Mouse (Mus musculus): ENCODE results near the gene Ppp1r9a. TPM values are rescaled to one million over a fixed set of nuclear protein-coding genes. Genes with fewer than 3 reads are reported as not detected.

Ppp1r9a gene
- polyA plus RNA-seq, 1 experiment from 2014 or later = 40.1 TPM

- ATAC-seq = peak; percentile 99
- Histone ChIP-seq H3K9me3 (ENCODE audit: control insufficient read depth, low read length) (no peaks in the 10 kb centered on the region), H3K27me3 (replicated peaks; ENCODE audit: control insufficient read depth, insufficient read depth, low read length) (no peaks in the 10 kb centered on the region), H3K4me2 (ENCODE audit: low read length) (peak overlapping the region; percentile 61), H3K27ac (ENCODE audit: low read depth, low read length) (peak overlapping the region; percentile 72), H3K36me3 (ENCODE audit: control insufficient read depth, insufficient read depth, low read length) (no peaks in the 10 kb centered on the region), H3K4me3 (ENCODE audit: low read length) (peak overlapping the region; percentile 45), H3K9ac (ENCODE audit: low read depth, low read length) (peak overlapping the region; percentile 56), H3K4me1 (ENCODE audit: control insufficient read depth, insufficient read depth, low read depth, low read length) (peaks cover 4% of the 10 kb centered on the region; the same call in 1 of the 2 replicates)
- WGBS = 4% methylated on average over 18 of the region's 18 CpGs
Measured at GRCm38 (mm10) chr6:5109925-5110714, 207.4 kb downstream of the Ppp1r9a start.

- 31% methylated on average over 3 of the region's 3 CpGs for WGBS
- no peaks in the 10 kb centered on the region for H3K36me3 ChIP-seq (ENCODE audit: control insufficient read depth, insufficient read depth, low read length)
- H3K27me3 ChIP-seq (replicated peaks; ENCODE audit: control insufficient read depth, insufficient read depth, low read length) = no peaks in the 10 kb centered on the region
- H3K27ac ChIP-seq (ENCODE audit: low read depth, low read length) = no peak overlapping the region
- ATAC-seq = no peak
- H3K9ac ChIP-seq (ENCODE audit: low read depth, low read length) = no peak overlapping the region
- no peak overlapping the region for H3K4me3 ChIP-seq (ENCODE audit: low read length)
- peaks cover 4% of the 10 kb centered on the region; the same call in 1 of the 2 replicates for H3K4me1 ChIP-seq (ENCODE audit: control insufficient read depth, insufficient read depth, low read depth, low read length)
- no peak overlapping the region for H3K4me2 ChIP-seq (ENCODE audit: low read length)
- H3K9me3 ChIP-seq (ENCODE audit: control insufficient read depth, low read length) = no peaks in the 10 kb centered on the region
Measured at GRCm38 (mm10) chr6:5110715-5111048, 208.0 kb downstream of the Ppp1r9a start.

DNA sequence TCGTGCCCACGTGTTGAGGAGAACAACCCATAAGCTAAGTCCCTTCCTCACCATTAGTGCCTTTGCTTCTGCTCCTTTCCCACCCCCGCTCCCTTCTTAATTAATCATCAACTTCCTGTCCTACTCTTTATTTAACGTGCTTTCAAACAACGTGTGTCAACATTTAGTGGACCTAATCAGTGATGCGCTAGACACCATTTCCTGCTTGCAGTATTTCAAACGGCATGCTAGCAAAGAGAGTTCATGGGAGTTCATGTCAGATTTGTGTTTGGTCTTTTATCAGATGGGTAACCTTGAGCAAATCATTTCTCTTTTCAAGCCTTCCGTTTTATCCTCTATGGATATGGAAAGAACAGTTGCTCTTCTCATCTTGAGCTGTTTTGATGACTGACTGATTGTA, 210.4 kb downstream of the Ppp1r9a start:
- no peak overlapping the region for H3K9ac ChIP-seq (ENCODE audit: low read depth, low read length)
- 56% methylated on average over 8 of the region's 8 CpGs for WGBS

GRCm38 (mm10) chr6:5113734-5114133, 211.0 kb downstream of the Ppp1r9a start:
- ATAC-seq = no peak
- WGBS = 57% methylated on average over 5 of the region's 5 CpGs
- no peaks in the 10 kb centered on the region for H3K9me3 ChIP-seq (ENCODE audit: control insufficient read depth, low read length)
- H3K4me1 ChIP-seq (ENCODE audit: control insufficient read depth, insufficient read depth, low read depth, low read length) = peaks cover 4% of the 10 kb centered on the region; the same call in 1 of the 2 replicates
- no peaks in the 10 kb centered on the region for H3K27me3 ChIP-seq (replicated peaks; ENCODE audit: control insufficient read depth, insufficient read depth, low read length)
- H3K4me3 ChIP-seq (ENCODE audit: low read length) = no peak overlapping the region
- H3K4me2 ChIP-seq (ENCODE audit: low read length) = no peak overlapping the region
- no peak overlapping the region for H3K27ac ChIP-seq (ENCODE audit: low read depth, low read length)
- no peak overlapping the region for H3K9ac ChIP-seq (ENCODE audit: low read depth, low read length)
- no peaks in the 10 kb centered on the region for H3K36me3 ChIP-seq (ENCODE audit: control insufficient read depth, insufficient read depth, low read length)

More for the DNA sequence above, 210.4 kb downstream of the Ppp1r9a start:
- ATAC-seq = no peak
- Histone ChIP-seq H3K9me3 (ENCODE audit: control insufficient read depth, low read length) (no peaks in the 10 kb centered on the region), H3K4me3 (ENCODE audit: low read length) (no peak overlapping the region), H3K4me2 (ENCODE audit: low read length) (no peak overlapping the region), H3K27me3 (replicated peaks; ENCODE audit: control insufficient read depth, insufficient read depth, low read length) (no peaks in the 10 kb centered on the region), H3K36me3 (ENCODE audit: control insufficient read depth, insufficient read depth, low read length) (no peaks in the 10 kb centered on the region), H3K27ac (ENCODE audit: low read depth, low read length) (no peak overlapping the region), H3K4me1 (ENCODE audit: control insufficient read depth, insufficient read depth, low read depth, low read length) (peaks cover 4% of the 10 kb centered on the region; the same call in 1 of the 2 replicates)

- Histone ChIP-seq H3K4me3 (ENCODE audit: low read length) (no peak overlapping the region), H3K4me1 (ENCODE audit: control insufficient read depth, insufficient read depth, low read depth, low read length) (0 out of 2 replicates have a peak, but pooled peaks cover under 1% of the 10 kb centered on the region), H3K27ac (ENCODE audit: low read depth, low read length) (no peak overlapping the region), H3K27me3 (replicated peaks; ENCODE audit: control insufficient read depth, insufficient read depth, low read length) (no peaks in the 10 kb centered on the region), H3K36me3 (ENCODE audit: control insufficient read depth, insufficient read depth, low read length) (no peaks in the 10 kb centered on the region), H3K9me3 (ENCODE audit: control insufficient read depth, low read length) (no peaks in the 10 kb centered on the region), H3K4me2 (ENCODE audit: low read length) (no peak overlapping the region), H3K9ac (ENCODE audit: low read depth, low read length) (no peak overlapping the region)
- 89% methylated on average over 7 of the region's 7 CpGs for WGBS
- no peak for ATAC-seq
Measured at GRCm38 (mm10) chr6:5114857-5115256, 212.1 kb downstream of the Ppp1r9a start.

GRCm38 (mm10) chr6:5119181-5119910, 216.6 kb downstream of the Ppp1r9a start:
- 86% methylated on average over 15 of the region's 15 CpGs for WGBS

DNA sequence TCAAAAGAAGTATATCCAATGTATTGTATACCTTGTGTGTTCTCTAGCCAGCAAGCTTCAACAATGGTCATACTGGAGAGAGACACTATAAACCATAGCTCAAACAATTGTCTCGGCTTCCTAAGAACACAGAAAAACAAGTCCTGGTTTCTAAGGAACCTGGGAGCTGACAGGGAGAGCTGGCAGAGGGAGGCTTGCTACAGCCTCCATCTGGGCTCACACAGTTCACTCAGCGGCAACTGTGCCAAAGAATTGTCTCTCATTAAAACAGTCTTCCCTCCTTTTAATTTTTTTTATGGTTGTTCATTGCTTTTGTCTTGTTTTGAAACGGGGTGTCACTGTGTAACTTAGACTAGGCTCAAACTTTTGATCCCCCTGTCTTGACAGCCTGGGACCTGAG, 217.5 kb downstream of the Ppp1r9a start:
- no peak for ATAC-seq
- Histone ChIP-seq H3K9ac (ENCODE audit: low read depth, low read length) (no peak overlapping the region), H3K4me1 (ENCODE audit: control insufficient read depth, insufficient read depth, low read depth, low read length) (no peaks in the 10 kb centered on the region), H3K27ac (ENCODE audit: low read depth, low read length) (no peak overlapping the region), H3K4me3 (ENCODE audit: low read length) (no peak overlapping the region), H3K27me3 (replicated peaks; ENCODE audit: control insufficient read depth, insufficient read depth, low read length) (no peaks in the 10 kb centered on the region), H3K36me3 (ENCODE audit: control insufficient read depth, insufficient read depth, low read length) (no peaks in the 10 kb centered on the region), H3K9me3 (ENCODE audit: control insufficient read depth, low read length) (no peaks in the 10 kb centered on the region), H3K4me2 (ENCODE audit: low read length) (no peak overlapping the region)
- 24% methylated on average over 3 of the region's 3 CpGs for WGBS

More at GRCm38 (mm10) chr6:5119181-5119910, 216.6 kb downstream of the Ppp1r9a start:
- Histone ChIP-seq H3K4me2 (ENCODE audit: low read length) (no peak overlapping the region), H3K9ac (ENCODE audit: low read depth, low read length) (no peak overlapping the region), H3K27me3 (replicated peaks; ENCODE audit: control insufficient read depth, insufficient read depth, low read length) (no peaks in the 10 kb centered on the region), H3K4me1 (ENCODE audit: control insufficient read depth, insufficient read depth, low read depth, low read length) (no peaks in the 10 kb centered on the region), H3K9me3 (ENCODE audit: control insufficient read depth, low read length) (no peaks in the 10 kb centered on the region), H3K27ac (ENCODE audit: low read depth, low read length) (no peak overlapping the region), H3K36me3 (ENCODE audit: control insufficient read depth, insufficient read depth, low read length) (no peaks in the 10 kb centered on the region), H3K4me3 (ENCODE audit: low read length) (no peak overlapping the region)
- ATAC-seq = no peak

DNA sequence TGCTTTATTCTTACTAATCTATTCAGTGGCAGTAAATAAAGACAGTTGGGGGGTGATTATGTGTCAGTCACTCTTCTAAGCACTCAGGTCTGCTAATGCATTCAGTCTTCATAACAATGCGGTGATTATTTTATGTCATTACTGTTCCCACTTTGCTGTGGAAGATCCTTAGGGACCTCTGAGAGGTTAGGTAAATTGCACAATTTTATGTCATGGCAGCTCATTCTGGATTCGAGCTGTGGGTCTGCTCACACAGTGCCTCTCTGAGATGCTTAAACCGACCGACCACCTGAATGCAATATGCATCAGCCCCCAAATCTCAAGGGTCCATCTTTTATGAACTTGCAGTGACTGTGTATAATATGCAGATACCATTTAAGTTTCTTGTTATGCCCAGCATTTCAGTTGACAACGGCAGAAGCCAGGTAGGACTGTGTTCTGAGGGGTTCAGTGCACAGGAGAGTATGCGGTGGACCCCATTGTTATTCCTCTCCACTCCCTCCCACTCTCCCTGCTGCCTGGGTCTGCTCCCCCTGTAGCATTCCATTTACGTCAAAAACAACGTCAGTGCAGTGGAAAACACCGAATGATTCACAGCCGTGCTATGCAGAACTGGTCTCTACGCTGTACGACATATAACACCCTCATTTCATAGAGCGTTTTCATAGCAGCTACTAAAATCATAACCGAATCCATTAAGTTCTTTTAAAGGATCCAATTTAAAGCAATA, 226.8 kb downstream of the Ppp1r9a start:
- H3K27ac ChIP-seq (ENCODE audit: low read depth, low read length) = no peak overlapping the region
- H3K9me3 ChIP-seq (ENCODE audit: control insufficient read depth, low read length) = no peaks in the 10 kb centered on the region
- 0 out of 2 replicates have a peak, but pooled peaks have one; percentile 42 for ATAC-seq
- no peaks in the 10 kb centered on the region for H3K27me3 ChIP-seq (replicated peaks; ENCODE audit: control insufficient read depth, insufficient read depth, low read length)
- H3K36me3 ChIP-seq (ENCODE audit: control insufficient read depth, insufficient read depth, low read length) = no peaks in the 10 kb centered on the region
- H3K9ac ChIP-seq (ENCODE audit: low read depth, low read length) = no peak overlapping the region
- H3K4me3 ChIP-seq (ENCODE audit: low read length) = no peak overlapping the region
- no peak overlapping the region for H3K4me2 ChIP-seq (ENCODE audit: low read length)
- H3K4me1 ChIP-seq (ENCODE audit: control insufficient read depth, insufficient read depth, low read depth, low read length) = no peaks in the 10 kb centered on the region
- WGBS = 66% methylated on average over 14 of the region's 14 CpGs

DNA sequence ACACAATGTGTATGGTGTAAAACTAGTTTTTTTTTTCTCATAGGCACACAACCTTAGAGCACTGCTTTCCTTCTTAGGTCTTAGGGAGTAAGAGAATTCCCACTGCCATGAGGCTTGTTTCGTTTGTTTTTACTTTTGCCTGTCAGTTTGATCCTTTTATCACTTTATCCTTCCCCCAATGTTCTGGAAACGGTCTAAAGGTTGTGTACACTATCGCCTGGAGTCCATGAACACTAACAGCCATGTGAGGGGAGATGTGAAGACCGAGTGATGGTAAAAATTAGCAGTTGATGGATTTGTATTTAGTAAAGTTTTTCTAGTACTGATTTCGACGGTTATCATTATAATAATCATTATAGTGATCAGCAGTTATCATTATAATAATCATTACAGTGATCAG, 232.3 kb downstream of the Ppp1r9a start:
- ATAC-seq = no peak
- Histone ChIP-seq H3K27me3 (replicated peaks; ENCODE audit: control insufficient read depth, insufficient read depth, low read length) (no peaks in the 10 kb centered on the region), H3K27ac (ENCODE audit: low read depth, low read length) (no peak overlapping the region)

More for the DNA sequence above, 232.3 kb downstream of the Ppp1r9a start:
- Histone ChIP-seq H3K4me2 (ENCODE audit: low read length) (no peak overlapping the region), H3K36me3 (ENCODE audit: control insufficient read depth, insufficient read depth, low read length) (peaks cover 2% of the 10 kb centered on the region; the same call in 1 of the 2 replicates), H3K4me1 (ENCODE audit: control insufficient read depth, insufficient read depth, low read depth, low read length) (no peaks in the 10 kb centered on the region), H3K4me3 (ENCODE audit: low read length) (no peak overlapping the region), H3K9ac (ENCODE audit: low read depth, low read length) (no peak overlapping the region), H3K9me3 (ENCODE audit: control insufficient read depth, low read length) (no peaks in the 10 kb centered on the region)
- 87% methylated on average over 6 of the region's 6 CpGs for WGBS
